Mouse (Mus musculus): Measurements from ENCODE around the gene Gfm1.

DNA sequence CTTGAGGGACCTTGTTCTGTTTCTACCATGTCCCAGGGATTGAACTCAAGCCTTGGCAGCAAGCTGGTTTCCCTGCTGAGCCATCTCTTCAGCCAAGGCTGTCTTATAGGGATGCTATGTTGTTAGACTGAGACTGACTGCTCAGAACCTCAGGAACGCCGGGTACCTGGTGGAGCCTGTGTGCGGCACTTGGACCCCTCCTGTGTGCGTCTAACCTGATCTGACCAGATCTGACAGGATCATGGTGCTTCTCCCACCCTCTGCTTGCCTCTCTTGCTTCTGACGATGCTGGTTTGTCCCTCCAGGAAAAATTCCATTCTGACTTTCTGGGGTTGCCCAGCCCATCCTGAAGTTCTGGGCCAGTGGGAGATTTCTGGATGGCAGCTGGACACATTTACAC is 36.7 kb downstream of the Gfm1 start:
- TF ChIP-seq EP300 (IDR thresholded peaks at IDR 0.05) (no peak), CTCF (IDR thresholded peaks at IDR 0.05) (no peak)
